Mouse (Mus musculus): ENCODE measurements around the gene Tet3.
A peak's percentile ranks its signal among the peaks of the same experiment; 100 is the strongest.

Tet3 gene

DNA sequence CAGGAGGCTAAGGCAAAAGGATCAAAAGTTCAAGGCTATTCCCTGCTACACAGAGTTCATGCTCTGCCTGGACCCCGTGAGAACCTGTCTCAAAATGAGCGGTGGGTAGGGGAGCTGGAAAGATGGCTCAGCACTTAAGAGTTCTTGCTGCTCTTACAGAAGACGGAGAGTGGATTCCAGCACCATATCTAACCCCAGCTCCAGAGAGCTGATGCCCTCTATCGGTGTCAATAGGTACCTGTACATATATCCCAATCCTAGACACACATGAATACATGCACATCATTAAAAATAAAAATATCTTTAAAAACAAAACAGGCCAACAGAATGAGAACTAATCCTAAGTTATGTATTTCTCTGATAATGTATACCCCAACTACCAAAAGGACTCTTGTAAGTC is 19.3 kb upstream of the Tet3 start:
- DNase-seq: no peak

DNA sequence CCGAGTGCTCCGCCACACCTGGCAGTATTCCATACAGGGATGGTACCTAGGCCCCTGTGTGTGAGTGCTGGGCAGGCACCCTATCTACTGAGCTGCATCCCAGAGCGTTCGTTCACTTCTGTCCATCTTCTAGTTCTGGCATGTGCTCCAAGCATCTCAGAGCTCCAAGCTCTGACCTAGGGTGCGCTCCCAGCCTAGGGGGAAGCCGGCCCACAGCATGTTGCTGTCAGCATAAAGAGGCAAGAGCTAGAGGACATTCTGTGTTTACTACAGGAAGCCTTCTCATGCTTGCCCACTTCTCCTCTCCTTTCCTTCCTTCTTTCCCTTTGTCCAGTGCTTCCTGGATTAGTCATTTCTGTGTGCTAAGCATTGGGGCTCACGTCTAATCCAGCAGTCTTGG is 16.5 kb upstream of the Tet3 start:
- no peak for DNase-seq

- DNase-seq: peak; percentile 72 to 73
Measured at GRCm38 (mm10) chr6:83473240-83473639, 14.4 kb upstream of the Tet3 start.

- peak in 1 of 2 experiments; percentile 41 for DNase-seq
Measured at GRCm38 (mm10) chr6:83471739-83472138, 12.9 kb upstream of the Tet3 start.

DNA sequence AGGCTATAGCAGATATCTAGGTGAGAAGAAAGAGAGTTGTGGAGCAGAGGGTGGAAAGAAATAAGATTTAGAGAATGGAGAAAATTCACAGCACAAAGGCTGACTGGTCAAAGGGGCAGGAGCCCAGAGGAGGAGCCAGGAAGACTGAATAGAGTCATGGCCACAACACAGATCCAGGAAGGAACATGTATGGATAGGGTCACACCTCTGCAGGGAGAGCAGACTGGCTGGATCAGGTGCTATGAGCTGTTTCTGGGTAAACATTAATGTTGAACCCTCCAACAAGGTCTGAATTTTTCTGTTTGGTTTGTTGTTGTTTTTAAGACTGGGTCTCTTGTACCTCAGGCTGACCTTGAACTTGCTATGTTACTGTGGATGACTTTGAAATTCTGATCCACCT is 5.1 kb upstream of the Tet3 start:
- DNase-seq: no peak

DNA sequence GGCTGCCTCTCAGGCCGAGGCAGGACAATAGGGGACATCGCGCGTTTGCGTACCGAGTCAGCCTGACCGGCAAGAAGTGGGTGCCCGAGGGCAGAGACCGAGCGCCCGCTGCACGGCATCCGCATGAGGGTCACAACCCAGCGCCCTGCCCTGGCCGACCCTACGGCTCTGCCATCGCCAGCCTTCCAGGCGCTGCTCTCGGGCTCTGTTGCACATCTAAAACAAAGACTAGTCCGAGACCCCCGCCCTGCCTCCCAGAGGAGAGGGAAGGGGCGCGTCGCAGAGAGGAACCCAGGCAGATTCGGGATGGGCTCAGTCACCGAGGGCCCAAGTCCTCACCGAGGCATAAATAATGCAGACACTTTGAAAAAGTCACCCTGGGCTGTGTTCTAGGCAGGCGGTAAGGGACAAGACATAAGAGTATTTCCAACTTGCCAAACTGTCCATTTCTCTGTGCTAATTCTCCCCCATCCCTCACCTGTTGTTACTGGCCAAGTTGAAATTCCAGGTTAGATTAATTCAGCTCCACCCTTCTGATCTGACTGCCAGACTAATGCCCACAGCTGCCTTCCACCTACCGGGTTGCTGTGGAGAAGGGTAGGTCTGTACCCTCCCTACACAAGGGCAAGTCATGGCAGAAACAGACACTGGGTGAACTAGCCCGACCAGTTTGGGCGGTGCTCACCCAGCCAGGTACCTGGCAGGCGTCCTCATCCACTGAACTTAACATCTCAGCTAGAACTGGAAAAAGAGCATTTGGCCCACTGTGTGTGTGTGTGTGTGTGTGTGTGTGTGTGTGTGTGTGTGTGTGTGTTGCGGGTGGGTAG is 1.7 kb downstream of the Tet3 start:
- peak; percentile 84 to 90 for DNase-seq

- peak; percentile 87 to 91 for DNase-seq
Measured at GRCm38 (mm10) chr6:83456131-83456983, 2.5 kb downstream of the Tet3 start.

GRCm38 (mm10) chr6:83455328-83456130 is 3.4 kb downstream of the Tet3 start:
- DNase-seq: peak; percentile 41 to 52

DNA sequence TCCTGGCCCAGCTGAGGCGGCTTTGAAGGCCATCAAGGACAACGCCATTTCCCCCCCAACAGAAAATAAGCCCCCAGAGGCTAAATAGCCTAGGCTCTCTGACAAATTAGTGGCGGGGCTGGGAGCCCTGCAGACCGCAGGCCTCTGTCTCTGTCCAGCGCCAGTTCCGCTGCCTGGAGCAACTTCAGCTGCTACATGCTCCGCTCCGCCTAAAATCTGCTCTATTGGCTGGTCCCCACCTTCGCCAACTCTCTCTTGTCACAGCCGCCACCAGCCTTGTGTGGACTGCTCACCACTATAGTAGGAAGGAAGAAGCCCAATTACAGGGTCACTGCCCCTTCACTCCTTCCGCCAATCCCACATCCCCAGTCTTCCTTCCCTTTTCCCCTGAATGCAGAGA is 5.2 kb downstream of the Tet3 start:
- DNase-seq: no peak

DNA sequence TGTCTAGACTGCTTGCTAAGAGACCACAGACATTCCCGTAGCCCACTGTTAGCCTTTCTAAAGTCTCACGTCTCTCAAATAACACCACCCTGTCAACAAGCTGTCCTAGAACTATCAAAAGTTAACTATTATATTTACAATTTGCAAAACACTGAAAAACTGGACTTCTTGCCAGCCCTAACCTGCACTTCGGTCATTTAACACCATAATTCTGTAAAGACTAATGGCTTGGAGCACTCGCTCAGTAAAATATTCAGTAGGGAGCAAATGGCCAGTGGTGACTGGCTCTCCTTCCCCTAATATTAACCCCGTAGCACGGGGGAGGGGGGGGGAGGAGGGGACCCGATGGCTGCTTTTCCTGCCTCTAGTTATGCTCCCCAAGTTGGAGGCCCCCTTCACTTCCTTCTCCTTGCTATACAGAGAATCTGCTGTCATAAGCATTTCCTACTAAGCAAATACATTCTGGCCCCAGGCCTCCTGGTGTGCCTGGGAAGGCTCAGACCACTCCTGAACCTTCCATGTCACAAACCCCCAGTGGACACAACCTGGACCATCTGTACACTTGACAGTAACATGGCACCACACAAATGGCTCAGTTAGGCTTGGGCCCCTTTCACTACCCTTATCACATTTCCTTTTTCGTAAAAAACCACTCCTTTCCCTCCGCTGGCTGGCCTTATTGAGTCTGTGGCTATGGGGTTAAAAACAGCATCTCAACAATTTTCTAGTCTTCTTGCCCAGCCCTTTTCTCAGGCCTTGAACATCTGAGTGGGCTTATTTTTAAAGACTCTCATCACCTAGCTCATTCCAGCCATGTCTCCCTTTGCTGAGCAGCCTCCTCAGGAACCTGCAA is 8.2 kb downstream of the Tet3 start:
- no peak for DNase-seq

DNA sequence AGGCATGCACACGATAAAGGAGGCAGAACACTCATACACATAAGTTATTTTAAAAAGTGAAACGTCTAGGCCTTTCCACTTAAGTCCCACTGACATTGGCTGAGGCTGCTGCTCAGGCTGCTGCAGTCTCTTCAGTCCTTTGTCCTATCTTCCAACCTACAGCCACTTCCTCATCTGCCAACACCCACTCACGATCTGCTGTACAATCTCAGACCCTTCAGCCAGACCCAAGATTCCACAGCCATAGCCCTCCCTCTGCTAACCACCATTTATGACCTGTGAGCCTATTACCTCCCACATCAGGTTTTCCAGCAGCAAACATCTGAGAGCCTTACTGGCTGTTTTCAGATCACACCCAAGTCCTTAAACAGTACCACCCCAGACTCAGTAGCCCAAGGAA is 9.4 kb downstream of the Tet3 start:
- no peak for DNase-seq

DNA sequence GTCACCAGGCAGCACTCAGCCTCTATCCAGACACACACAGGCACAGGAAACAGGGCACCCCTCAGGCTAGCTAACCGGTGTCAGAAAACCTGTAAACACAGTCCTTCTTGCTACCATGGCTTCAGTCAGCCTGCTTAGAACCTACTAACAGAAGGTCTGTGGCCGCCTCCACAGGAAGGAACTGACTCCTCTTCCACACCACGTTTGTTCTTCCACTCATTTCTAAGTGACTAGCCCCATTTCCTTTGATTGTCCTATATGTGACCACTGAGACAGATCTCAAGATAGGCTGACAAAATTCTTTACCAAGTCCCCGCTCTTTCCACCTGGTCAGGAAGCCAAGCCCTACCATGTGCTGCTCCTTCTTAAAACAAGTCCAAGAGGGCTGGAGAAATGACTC is 10.0 kb downstream of the Tet3 start:
- no peak for DNase-seq

GRCm38 (mm10) chr6:83447031-83447430 is 11.9 kb downstream of the Tet3 start:
- DNase-seq: no peak

DNA sequence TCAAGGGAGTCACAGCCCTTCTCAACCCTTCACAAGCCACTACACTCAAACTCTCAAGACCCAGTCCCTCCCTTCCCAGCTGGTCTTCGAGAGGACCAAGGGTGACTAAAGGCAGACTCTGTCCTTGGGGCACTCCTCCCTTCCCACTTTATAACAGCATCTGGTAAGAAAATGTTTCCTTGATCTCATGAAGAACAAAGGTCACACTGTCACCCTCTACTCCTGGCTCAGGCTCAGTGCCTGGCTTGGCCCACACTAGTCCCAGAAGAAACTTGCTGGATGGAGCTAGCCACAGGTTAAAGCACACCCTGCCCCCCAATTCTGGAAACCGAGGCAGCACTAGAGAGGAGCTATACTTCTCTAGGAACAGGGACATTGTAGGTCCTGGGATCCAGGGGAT is 13.1 kb downstream of the Tet3 start:
- DNase-seq: no peak

DNA sequence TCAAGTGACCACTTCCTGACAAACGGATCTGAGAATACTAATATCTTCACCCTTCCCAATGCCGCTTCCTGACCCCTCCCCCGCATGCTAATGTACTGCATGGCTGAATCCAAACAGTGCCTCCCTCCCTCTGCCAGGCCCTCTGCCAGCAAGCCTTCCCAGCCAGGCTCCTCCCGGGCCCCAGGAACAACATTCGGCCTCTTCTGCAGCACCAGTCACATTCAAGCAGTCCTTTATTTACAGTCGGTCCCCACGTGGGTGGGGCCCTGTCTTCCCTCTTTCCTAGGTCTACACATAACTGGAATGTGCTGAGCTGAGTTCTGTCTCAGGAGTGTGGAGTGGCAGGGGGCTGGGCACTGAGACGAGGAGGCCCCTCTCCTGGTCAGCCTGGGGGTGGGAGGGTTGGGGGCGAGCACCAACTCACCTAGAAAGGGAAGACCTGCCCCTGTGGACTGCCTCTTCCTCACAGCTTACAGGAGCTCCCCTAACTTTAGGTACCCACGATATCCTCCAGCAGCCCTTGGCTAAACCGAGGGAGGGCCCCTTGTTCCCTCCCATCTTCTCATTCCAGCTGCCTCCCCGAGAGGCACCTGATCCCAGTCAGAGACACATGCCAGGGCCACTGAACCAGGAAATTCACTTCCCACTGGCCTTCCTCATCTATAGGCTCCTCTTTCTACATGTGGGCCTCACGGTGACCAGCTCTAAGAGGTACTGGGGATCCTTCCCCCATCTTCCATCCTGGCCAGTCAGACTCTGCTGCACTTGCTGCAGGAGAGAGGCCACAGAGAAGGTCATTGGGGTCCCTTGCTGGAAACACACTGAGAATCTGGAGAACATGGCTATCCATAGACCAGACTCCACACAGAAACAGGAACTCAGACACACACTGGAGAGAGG is 15.2 kb downstream of the Tet3 start:
- peak; percentile 92 to 95 for DNase-seq

GRCm38 (mm10) chr6:83442639-83443038 is 16.2 kb downstream of the Tet3 start:
- DNase-seq: no peak

DNA sequence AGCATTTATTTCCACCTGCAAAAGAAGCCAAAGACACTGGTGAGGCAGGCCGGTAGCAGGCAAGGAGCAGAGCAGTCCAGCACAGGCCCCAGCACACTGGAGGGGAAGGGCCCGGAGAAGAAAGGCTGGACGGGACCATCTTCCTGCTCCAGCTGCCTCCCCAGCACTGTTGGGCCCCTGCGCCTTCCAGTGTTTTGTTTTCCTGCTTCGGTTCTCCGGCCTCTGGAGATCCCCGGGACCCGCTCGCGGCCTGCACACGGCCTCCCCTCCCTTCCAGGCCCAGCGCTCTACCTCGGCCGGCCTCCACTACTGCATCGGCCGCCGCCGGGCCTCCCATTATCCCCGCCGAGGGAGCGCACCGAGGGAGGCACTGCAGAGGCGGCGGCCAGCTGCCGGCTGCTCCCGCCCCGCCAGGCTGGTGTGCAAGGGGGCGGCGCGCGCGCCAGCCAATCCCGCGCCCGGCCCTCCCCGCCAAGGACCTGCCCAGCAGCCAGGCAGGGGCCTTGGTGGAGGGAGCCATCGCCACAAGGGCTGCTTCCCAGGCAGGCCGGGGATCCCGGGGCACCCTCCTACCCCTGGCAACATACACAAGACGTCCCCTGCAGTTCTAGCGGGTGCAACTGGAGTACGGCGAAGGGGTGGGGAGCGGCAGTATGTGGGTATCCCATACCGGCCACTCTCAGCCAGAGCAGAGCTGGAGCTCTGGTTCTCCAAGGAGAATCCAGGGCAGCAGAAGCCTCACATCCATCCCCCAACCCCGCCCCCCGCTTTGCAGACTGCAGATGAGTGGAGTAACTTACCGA is 17.4 kb downstream of the Tet3 start:
- peak; percentile 89 to 92 for DNase-seq

DNA sequence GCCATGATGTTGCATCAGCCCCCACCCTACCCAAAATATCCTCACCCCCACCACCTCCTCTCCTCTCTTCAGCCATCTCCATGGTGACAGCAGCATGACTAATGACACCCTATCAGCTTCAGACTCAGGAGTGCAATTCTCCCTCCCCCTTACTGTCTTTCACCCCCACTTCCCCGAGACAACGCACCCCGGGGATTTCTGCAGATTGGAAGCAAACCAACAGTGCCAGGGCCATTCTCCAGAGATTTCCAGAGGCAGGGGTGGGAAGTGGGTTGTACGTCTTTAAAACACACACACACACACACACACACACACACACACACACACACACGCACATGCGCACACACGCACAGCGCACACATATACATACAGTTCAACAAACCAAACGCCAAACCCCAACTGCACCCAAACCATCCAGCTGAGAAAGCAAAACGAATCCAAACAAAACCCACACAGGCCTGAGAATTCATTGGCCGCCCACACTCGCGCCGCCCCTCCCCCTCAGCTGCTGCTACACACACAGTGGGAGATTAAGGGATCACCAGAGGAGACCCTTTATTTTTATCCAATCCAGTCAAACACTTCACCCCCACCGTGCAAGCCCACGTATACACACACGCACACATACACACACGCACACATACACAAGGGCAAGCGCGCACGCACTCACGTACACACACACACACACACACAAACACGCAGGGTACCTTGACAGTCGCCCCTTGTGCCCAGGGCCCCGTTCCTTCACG is 18.2 kb downstream of the Tet3 start:
- DNase-seq: peak in 1 of 2 experiments; percentile 60

DNA sequence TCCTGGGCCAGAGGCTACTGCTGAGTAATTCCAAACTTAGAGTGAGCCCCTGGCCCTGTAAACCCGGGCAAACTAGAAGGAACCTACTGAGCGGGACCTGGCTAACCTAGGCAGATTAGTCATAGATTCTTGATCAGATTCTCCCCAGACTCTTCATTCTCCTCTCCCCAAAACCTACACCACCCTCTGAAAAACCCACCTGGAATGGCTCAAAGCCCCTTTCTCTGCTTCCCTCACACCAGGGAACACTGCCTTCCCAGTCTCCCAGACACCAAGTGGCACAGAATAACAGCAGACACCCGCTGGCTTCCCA is 18.7 kb downstream of the Tet3 start:
- DNase-seq: no peak

DNA sequence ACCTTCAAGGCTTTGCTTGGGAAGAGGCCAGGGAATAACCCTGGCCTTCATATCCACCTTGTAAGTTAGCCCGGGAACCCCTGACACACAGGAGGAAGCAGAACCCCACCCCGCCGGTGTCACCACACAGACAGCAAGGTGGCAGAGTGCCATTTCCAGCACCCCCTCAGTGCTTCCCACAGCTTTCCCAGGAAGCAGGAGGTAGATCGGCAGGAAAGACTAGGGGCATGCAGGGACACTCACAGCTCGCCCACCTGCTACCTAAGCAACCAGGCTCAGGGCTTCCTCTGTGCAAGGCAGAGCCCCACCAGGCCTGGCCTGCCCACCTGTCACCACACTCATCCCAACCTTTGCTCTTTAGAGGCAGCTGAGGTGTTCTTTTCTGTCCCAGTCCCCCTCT is 19.1 kb downstream of the Tet3 start:
- no peak for DNase-seq

Data from lung, adult 18-20 months (tissue).